Mouse (Mus musculus): ENCODE measurements around the gene Dhx15.

Gene Dhx15

GRCm38 (mm10) chr5:52190371-52191179, at the start of gene Dhx15:
Gene Dhx15 (minus strand): TSS chr5:52190514.
- in situ Hi-C loops (cut with MboI; ENCODE audit: unreplicated experiment in 2 of 2), result loop anchor here (10.0 to 25.0 kb wide), 4 partner anchors 76 to 1922 kb away; partner anchors contain the start of gene Smim20 (in 1 of the 2)

DNA sequence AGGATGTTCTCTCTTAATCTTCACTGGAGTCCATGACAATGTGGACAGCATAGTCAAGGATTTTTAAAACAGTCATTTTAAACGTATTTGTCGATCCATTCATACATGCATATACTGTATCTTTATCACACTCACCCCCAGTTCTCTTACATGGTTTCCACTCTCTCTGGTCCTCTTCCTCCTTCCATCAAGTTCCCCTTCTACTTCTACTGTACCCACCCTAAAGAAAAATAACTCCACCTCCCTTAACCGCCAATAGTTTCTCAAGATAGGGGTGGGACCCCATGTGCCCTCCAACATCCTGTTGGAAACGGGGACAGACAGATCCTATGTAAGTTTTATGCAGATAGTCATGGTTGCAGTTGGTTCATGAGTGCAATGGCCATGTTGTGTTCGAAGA, 48.6 kb upstream of the Dhx15 start:
- in situ Hi-C loops (cut with MboI; ENCODE audit: unreplicated experiment in 2 of 2), result loop anchor here (5.0 to 25.0 kb wide), 2 partner anchors 107 to 1752 kb away; no protein-coding TSS in a partner anchor

- in situ Hi-C loops (cut with MboI; ENCODE audit: unreplicated experiment in 2 of 2), result loop anchor here (5.0 to 25.0 kb wide), 2 partner anchors 106 to 1751 kb away; no protein-coding TSS in a partner anchor
Measured at GRCm38 (mm10) chr5:52237956-52238735, 47.8 kb upstream of the Dhx15 start.

DNA sequence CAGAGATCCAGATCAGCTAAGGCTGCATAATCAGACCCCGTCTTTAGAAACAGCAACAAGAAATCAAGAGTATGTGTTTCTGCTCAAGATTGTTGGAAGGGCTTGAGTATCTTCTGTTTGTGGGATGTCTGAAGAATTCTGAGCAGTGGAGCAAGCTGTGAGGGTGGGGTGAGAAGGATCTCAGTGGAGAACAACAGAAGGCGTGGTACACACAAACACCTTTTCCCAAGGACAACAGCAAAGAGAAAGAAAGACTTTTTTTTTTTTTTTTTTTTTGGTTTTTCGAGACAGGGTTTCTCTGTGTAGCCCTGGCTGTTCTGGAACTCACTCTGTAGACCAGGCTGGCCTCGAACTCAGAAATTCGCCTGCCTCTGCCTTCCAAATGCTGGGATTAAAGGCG, 46.3 kb upstream of the Dhx15 start:
- in situ Hi-C loops (cut with MboI; ENCODE audit: unreplicated experiment in 2 of 2), result loop anchor here (5.0 to 25.0 kb wide), 2 partner anchors 104 to 1749 kb away; no protein-coding TSS in a partner anchor

- in situ Hi-C loops (cut with MboI; ENCODE audit: unreplicated experiment in 2 of 2), result loop anchor here in 1 of 2 experiments (25.0 kb wide), 1 partner anchor 1747 kb away; no protein-coding TSS in a partner anchor
Measured at GRCm38 (mm10) chr5:52234570-52234969, 44.3 kb upstream of the Dhx15 start.

DNA sequence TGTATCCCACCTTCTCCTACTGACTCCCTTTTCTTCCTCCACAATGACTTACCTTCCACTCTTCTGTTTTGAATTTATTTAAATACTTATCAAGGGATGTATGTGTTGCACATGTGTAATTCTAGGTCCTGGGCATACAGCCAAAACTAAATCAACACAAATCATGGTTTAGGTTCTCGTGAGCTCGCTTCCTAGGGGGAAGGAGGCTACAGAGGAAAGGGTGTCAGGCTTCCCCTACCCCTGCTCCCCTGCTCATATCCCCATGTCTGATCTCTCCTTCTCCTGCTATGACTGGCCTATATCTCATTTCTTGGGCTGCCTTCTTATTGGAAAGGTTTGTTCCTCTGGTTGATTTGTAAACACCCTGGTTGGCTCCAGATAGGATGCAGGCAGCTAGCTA, 43.6 kb upstream of the Dhx15 start:
- in situ Hi-C loops (cut with MboI; ENCODE audit: unreplicated experiment in 2 of 2), result loop anchor here in 1 of 2 experiments (25.0 kb wide), 1 partner anchor 1747 kb away; no protein-coding TSS in a partner anchor

GRCm38 (mm10) chr5:52232611-52233010, 42.3 kb upstream of the Dhx15 start:
- in situ Hi-C loops (cut with MboI; ENCODE audit: unreplicated experiment in 2 of 2), result loop anchor here in 1 of 2 experiments (25.0 kb wide), 1 partner anchor 1745 kb away; no protein-coding TSS in a partner anchor

DNA sequence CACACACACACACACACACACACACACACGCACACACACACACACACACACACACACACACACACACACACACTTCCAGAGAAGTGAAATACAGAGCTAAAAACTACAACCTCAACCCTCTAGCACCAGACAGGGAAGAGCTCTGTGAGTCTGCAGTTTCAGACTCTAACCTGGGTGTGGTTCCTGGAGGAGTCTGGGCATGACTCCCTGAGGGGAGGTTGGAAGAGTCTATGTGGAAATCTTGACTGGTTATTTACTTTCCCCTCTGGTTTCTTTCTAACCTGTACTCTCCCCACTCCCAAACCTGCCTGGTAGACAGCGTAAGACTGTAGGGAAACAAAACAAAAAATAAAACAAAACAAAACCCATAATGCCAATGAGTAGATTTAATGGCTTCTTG, 41.9 kb upstream of the Dhx15 start:
- in situ Hi-C loops (cut with MboI; ENCODE audit: unreplicated experiment in 2 of 2), result loop anchor here in 1 of 2 experiments (25.0 kb wide), 1 partner anchor 1745 kb away; no protein-coding TSS in a partner anchor

DNA sequence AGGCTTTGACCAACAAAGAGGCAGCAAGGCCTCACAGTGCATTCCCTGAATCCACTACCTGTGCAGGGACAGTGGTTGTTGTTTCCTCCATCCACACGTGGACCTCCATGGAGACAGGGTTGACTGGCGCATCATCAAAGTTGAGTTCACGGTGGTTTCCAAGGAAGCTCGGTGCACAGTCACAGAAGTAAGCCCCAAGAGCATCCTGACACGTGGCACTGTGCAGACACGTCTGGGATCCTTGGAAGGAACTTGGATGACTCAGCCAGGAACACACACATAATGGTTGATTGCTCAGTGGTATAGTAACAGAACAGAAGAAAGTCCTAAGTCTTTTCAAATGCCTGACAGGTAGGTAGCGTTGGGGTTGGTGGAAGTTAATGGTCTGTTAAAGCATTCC, 40.2 kb upstream of the Dhx15 start:
- in situ Hi-C loops (cut with MboI; ENCODE audit: unreplicated experiment in 2 of 2), result loop anchor here in 1 of 2 experiments (25.0 kb wide), 1 partner anchor 1743 kb away; no protein-coding TSS in a partner anchor

DNA sequence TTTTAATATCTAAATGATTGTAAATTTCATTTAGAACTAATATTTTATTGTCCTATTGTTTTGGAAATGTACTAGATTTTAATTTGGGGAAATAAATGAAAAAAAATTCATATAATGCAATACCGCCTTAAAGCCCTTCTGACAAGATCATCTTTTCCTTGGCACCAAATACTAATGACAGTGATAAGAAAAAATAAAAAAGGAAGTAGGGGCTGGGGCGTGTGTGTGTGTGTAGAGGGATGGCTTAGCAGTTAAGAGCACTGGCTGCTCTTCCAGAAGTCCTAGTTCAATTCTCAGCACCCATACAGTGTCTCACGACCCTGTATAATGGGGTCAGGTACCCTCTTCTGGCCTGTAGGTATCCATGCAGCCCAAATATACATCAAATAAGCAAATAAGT, 36.4 kb upstream of the Dhx15 start:
- in situ Hi-C loops (cut with MboI; ENCODE audit: unreplicated experiment in 2 of 2), result loop anchor here in 1 of 2 experiments (25.0 kb wide), 1 partner anchor 1739 kb away; no protein-coding TSS in a partner anchor

- in situ Hi-C loops (cut with MboI; ENCODE audit: unreplicated experiment in 2 of 2), result no loop called here
Measured at GRCm38 (mm10) chr5:52221596-52221995, 31.3 kb upstream of the Dhx15 start.

- in situ Hi-C loops (cut with MboI; ENCODE audit: unreplicated experiment in 2 of 2), result no loop called here
Measured at GRCm38 (mm10) chr5:52220013-52220804, 29.9 kb upstream of the Dhx15 start.

DNA sequence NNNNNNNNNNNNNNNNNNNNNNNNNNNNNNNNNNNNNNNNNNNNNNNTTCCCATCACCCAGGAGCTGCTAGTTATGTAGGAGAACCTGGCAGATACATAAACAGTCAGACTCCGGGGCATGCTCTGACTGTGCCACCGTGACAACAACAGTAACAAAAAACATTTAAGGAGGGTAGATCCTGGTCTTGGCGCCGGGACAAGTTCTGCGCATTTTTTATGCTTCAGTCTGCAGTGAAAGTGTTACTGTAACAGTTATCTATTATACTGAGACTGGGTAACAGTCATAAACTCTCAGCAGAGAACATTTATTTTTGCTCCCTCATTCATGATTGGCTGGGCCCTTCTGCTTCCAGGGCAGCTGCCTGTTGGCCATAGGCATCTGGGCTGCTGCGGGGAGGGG, 27.9 kb upstream of the Dhx15 start:
- in situ Hi-C loops (cut with MboI; ENCODE audit: unreplicated experiment in 2 of 2), result no loop called here

- in situ Hi-C loops (cut with MboI; ENCODE audit: unreplicated experiment in 2 of 2), result no loop called here
Measured at GRCm38 (mm10) chr5:52213143-52213900, 23.0 kb upstream of the Dhx15 start.

GRCm38 (mm10) chr5:52191180-52191468, 810 bp upstream of the Dhx15 start:
- in situ Hi-C loops (cut with MboI; ENCODE audit: unreplicated experiment in 2 of 2), result loop anchor here (10.0 to 25.0 kb wide), 4 partner anchors 76 to 1921 kb away; partner anchors contain the start of gene Smim20 (in 1 of the 2)

DNA sequence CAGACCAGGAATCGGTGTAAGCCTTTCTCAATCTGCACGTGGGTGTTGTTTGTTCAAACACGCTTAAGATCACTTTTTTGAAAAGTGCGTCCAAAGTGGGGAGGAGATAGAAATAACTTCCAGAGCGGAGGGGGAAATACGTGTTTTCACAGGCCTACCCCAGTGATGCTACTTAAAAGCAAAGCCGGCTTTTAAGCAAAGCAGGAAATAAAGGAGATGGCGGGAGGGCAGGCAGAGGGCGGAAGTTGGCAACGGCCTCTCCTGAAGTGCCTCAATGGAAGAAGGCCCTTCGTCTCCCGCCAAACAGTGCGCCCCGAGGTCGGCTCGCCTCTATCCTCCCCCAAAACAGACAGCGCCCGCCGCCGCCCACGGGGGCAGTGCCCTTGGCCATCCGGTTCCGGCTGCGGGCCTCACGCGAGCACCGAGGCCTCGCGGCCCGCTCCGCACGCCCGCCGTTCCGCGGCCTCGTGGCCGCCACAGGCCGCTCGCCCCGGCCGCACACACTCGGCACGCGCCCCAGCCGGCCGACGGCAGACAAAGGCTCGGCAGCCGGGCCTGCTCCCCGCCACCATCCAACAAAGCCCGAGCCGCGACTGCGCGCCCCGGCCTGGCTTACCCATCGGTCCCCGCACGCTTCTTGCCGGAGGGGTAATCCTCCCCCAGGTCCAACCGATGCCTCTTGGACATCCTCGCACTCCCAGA, 499 bp downstream of the Dhx15 start:
- in situ Hi-C loops (cut with MboI; ENCODE audit: unreplicated experiment in 2 of 2), result loop anchor here (10.0 to 25.0 kb wide), 4 partner anchors 75 to 1922 kb away; partner anchors contain the start of gene Smim20 (in 1 of the 2)

- in situ Hi-C loops (cut with MboI; ENCODE audit: unreplicated experiment in 2 of 2), result loop anchor here (25.0 kb wide), 3 partner anchors 1074 to 1924 kb away; partner anchors contain the start of gene Smim20 (in 1 of the 2)
Measured at GRCm38 (mm10) chr5:52188206-52188605, 2.1 kb downstream of the Dhx15 start.

GRCm38 (mm10) chr5:52177326-52177725, 13.0 kb downstream of the Dhx15 start:
- in situ Hi-C loops (cut with MboI; ENCODE audit: unreplicated experiment in 2 of 2), result loop anchor here (25.0 kb wide), 3 partner anchors 1085 to 1935 kb away; partner anchors contain the start of gene Smim20 (in 1 of the 2)
